Mouse (Mus musculus): ENCODE measurements around the gene Ctbp1.

DNA sequence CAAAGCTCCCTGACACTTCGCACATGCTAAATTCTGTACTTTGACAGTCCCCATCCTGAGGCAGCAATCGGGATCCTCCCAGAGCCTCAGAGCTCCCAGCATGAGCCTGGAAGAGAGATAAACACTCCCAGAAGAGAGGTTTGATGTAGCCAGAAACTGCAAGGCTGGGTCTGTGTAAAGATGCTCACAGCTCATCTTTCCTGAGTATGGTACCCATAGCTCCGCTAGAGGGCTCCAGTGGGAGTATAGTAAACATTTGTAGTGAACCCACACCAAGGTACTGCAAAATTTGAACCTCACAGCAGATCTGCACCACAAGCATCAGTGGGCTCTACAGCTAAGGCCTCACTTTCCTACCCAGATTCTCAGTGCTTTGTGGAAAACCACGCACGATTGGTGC lies 4.2 kb upstream of the Ctbp1 start:
- no peak for TF ChIP-seq CTCF (IDR thresholded peaks at IDR 0.05; ENCODE audit: control insufficient read depth, insufficient read depth, insufficient replicate concordance, low read depth, low read length)
- no peak for TF ChIP-seq POLR2A (IDR thresholded peaks at IDR 0.05; ENCODE audit: control insufficient read depth, low read depth, low read length)
